Mouse (Mus musculus): ENCODE data around the gene Nrxn1.

The Nrxn1 gene

DNA sequence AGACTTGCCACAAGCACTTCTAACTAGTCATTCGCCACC lies at the start of gene Nrxn1:
Nrxn1 (minus strand) TSS at position 30 of the 39 bp plus-strand sequence.
- DNase-seq (ENCODE audit: low spot score in 2 of 2): no peak

DNA sequence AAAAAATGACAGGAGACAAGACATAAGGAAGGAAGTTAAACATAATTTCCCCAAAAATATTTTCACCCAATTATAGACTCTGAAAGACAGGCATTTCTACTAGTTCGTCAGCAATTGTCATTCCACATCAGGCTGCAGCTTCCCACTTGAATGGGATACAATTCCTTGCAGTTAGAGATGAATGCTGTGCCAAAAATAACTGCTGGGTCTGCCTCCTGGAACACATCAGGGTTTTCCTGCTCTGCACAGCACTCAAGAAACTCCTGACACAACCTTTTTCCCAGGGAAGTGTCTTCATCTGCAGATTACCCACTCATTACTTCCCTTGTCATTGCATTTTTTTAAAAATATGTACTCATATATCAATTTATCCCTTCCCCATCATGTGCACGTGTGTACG lies 44.0 kb upstream of the Nrxn1 start:
- DNase-seq (ENCODE audit: low spot score in 2 of 2): no peak

GRCm38 (mm10) chr17:91112880-91113628 lies 20.2 kb upstream of the Nrxn1 start:
- no peak for DNase-seq (ENCODE audit: low spot score in 2 of 2)

- no peak for DNase-seq (ENCODE audit: low spot score in 2 of 2)
These were observed 19.2 kb upstream of the Nrxn1 start for GRCm38 (mm10) chr17:91112085-91112484.

GRCm38 (mm10) chr17:91093081-91093875 lies 407 bp upstream of the Nrxn1 start:
- DNase-seq (ENCODE audit: low spot score in 2 of 2): peak; percentile 46 to 58

- peak; percentile 84 to 86 for DNase-seq (ENCODE audit: low spot score in 2 of 2)
These were observed 340 bp downstream of the Nrxn1 start for GRCm38 (mm10) chr17:91092421-91093041.

GRCm38 (mm10) chr17:91090631-91091030 lies 2.2 kb downstream of the Nrxn1 start:
- peak in 1 of 2 experiments; percentile 41 for DNase-seq (ENCODE audit: low spot score in 2 of 2)

GRCm38 (mm10) chr17:91088991-91089390 lies 3.9 kb downstream of the Nrxn1 start:
- no peak for DNase-seq (ENCODE audit: low spot score in 2 of 2)

DNA sequence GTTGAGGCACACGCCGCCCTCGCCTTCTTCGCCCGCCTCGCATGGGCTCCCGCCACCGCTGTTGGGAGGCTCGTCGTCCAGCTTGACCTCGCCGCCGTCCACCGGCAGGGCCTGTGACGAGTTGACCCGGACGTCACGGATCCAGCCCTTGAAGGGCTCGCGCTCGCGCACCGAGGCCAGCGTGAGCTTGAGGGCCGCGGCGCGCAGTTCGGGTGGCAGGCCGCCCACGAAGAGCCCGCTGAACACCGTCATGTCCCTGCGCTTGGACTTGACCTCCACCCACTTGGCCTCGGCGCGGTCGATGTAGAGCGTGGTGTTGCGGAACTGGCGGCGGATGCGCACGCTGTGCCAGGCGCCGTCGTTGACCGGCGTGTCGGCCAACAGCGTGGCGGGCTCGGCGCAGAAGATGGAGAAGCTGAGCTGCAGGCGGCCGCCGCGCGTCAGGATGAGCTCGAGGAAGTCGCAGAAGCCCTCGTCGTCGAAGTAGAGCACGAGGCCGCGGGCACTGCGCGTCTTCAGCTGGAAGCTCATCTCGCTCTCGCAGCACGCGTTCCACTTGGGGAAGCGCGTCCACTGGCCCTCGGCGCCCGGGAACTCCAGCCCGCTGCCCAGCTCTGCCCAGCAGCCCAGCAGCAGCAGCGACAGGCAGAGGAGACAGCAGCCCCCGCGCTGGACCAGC lies 4.7 kb downstream of the Nrxn1 start:
- DNase-seq (ENCODE audit: low spot score in 2 of 2): no peak

GRCm38 (mm10) chr17:91086412-91086811 lies 6.5 kb downstream of the Nrxn1 start:
- no peak for DNase-seq (ENCODE audit: low spot score in 2 of 2)

- DNase-seq (ENCODE audit: low spot score in 2 of 2): no peak
These were observed 7.5 kb downstream of the Nrxn1 start for GRCm38 (mm10) chr17:91085416-91085815.

- no peak for DNase-seq (ENCODE audit: low spot score in 2 of 2)
These were observed 13.8 kb downstream of the Nrxn1 start for GRCm38 (mm10) chr17:91079096-91079495.

GRCm38 (mm10) chr17:91074780-91075179 lies 18.1 kb downstream of the Nrxn1 start:
- DNase-seq (ENCODE audit: low spot score in 2 of 2): no peak

- DNase-seq (ENCODE audit: low spot score in 2 of 2): no peak
These were observed 59.4 kb downstream of the Nrxn1 start for GRCm38 (mm10) chr17:91033466-91033865.

- DNase-seq (ENCODE audit: low spot score in 2 of 2): no peak
These were observed 67.7 kb downstream of the Nrxn1 start for GRCm38 (mm10) chr17:91025061-91025623.

DNA sequence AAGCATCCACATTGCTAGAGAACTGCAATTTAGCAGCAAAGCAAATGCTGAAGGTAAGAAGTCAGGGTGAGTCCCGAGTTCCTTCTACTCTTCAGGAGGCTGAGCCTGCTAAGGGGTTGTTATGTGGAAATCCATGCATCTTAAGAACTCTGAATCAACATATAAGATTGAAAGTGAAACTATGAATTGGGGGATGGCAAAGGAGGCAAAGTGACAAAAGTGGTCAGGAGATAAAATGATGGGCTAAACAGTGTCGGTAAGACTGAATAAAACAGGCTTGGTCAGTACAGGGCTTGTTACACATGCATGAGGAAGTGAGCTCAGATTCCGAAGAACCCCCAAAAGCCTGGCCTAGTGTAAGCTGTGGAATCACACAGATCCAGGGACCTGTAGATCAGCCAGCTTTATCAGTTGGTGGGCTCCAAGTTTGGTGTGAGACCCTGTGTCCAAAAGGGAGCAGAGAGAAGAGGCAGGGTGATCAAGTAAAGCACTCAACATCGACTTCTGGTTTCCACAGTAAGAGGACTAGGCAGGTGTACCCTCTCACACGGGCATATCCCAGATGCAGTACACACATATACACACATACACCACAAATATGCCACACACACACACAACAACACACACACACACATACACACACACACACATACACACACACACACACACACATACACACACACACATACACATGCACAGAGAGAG lies 85.3 kb downstream of the Nrxn1 start:
- DNase-seq (ENCODE audit: low spot score in 2 of 2): no peak

DNA sequence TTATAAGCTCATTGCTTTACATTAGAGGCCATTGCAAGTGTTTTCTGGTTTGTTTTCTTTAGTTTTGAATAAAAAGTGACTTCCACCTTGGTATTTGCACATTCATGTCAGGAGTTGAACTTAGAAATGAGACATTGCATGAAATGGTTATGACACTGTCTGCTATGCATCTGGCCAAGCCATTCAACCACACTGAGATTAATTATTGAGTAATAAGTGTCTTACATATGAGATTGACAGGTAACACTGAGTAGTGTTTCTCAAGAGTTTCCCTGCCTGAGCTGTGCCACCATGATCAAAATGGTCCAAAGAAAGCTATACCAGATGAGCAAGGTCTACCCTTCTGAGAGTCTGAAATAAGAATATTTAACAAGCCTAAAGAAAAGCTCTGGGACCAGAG lies 92.5 kb downstream of the Nrxn1 start:
- no peak for DNase-seq (ENCODE audit: low spot score in 2 of 2)

DNA sequence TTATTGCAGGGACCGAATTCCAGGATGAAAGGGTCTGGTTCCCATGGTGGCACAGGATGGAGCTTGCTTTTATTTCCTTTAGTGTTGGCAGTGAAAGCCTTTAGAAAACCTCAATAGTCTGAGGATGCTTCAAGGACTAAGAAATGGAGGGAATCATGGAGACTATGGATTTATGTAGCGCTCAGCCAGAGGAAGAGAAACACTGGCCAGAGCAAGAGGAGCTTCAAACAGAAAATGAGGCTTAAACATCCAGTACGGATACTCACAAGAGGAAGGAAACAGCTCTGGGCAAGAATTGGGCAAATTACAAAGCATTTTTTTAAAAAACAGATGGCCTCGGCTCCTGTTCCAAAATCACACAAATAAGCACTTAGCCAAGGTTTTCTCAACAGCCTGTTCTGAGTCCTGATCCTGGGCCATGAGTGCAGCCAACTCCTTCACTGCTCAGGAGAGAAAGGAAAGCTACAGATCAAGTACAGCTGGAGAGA lies 93.2 kb downstream of the Nrxn1 start:
- DNase-seq (ENCODE audit: low spot score in 2 of 2): no peak

DNA sequence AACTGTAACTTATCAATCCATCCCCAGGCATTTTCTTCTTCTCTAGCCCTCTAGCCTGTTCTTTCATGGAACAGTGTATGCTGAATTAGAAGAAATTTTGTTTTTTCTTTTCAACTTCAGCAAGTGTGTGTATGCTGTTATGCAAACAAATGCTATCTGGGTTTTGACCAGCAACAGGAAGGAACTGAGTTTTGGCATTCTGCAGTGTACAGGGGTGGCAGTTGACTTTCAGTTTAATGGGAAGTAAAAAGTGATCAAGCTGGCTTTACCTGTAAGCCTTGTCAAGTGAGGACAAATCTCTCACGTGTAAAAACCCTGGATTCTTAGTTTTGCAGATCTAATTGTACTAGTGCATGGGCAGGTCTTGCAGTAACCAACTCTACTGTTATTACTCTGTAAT lies 95.2 kb downstream of the Nrxn1 start:
- DNase-seq (ENCODE audit: low spot score in 2 of 2): no peak

- DNase-seq (ENCODE audit: low spot score in 2 of 2): no peak
These were observed 97.4 kb downstream of the Nrxn1 start for GRCm38 (mm10) chr17:90995436-90995835.

- no peak for DNase-seq (ENCODE audit: low spot score in 2 of 2)
These were observed 98.6 kb downstream of the Nrxn1 start for GRCm38 (mm10) chr17:90994247-90994646.

DNA sequence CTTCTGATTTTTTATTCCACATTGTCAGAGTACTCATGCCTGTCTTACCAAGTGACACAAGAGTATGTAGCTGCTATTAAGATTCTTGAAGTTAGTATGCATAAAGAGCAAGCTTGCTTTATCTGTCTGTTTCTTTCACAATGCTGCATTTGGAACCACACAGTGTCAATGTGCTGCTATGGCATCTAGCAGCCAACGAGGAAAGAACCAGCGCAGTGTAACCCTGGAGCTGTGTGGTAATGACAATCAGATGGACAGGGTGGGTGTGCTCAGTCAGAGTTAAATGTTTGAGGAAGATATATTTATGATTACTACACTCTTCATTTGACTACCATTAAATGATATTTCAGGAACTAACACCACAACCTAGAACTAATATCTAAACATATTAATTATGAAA lies 102.1 kb downstream of the Nrxn1 start:
- no peak for DNase-seq (ENCODE audit: low spot score in 2 of 2)
